Mouse (Mus musculus) hindbrain, embryonic 15.5 days (tissue): ENCODE results near the gene Dusp7. TPM values are rescaled to one million over a fixed set of nuclear protein-coding genes. Genes with fewer than 3 reads are reported as not detected.

ENCODE experiments used
- ATAC-seq: fragments of 200-750 bp; cut with Nextera tagmentation; 2 replicates; pipeline ENCODE4 v1.8.0; 2017; ENCODE audit warnings: low read depth, moderate number of reproducible peaks, moderate TSS enrichment; ENCODE audit not compliant: low FRiP score
- H3K27ac ChIP-seq: fragments of 300-500 bp; sonication (generic); replicated peaks from 2 replicates; pipeline ENCODE4 v1.5.1; 2015; ENCODE audit warnings: mild to moderate bottlenecking, inconsistent platforms
- H3K27me3 ChIP-seq: fragments of 300-500 bp; sonication (generic); 2 replicates; pipeline ENCODE4 v1.6.1; 2015; ENCODE audit warnings: control low read depth, inconsistent platforms
- H3K36me3 ChIP-seq: fragments of 300-500 bp; sonication (generic); 2 replicates; pipeline ENCODE4 v1.6.1; 2015; ENCODE audit warnings: control low read depth, inconsistent platforms
- H3K4me1 ChIP-seq: fragments of 300-500 bp; sonication (generic); replicated peaks from 2 replicates; pipeline ENCODE4 v1.6.1; 2015; ENCODE audit warnings: control low read depth, inconsistent platforms
- H3K4me2 ChIP-seq: fragments of 300-500 bp; sonication (generic); 2 replicates; pipeline ENCODE4 v1.6.1; 2015; ENCODE audit warnings: moderate library complexity, mild to moderate bottlenecking, inconsistent platforms
- H3K4me3 ChIP-seq: fragments of 300-500 bp; sonication (generic); 2 replicates; pipeline ENCODE4 v1.5.1; 2015; ENCODE audit warnings: mild to moderate bottlenecking, inconsistent platforms
- H3K9ac ChIP-seq: fragments of 300-500 bp; sonication (generic); 2 replicates; pipeline ENCODE4 v1.6.1; 2015; ENCODE audit warnings: inconsistent platforms
- H3K9me3 ChIP-seq: fragments of 300-500 bp; sonication (generic); 2 replicates; pipeline ENCODE4 v1.6.1; 2016; ENCODE audit warnings: control low read depth, inconsistent platforms
- WGBS: fragments of 180-500 bp; shearing (Covaris S2); methylation state at CpG from one replicate; pipeline ENCODE4 v1.1.7; 2015; 5-methylcytosine and 5-hydroxymethylcytosine counted together
- polyA plus RNA-seq: library from polyadenylated mRNA; unstranded; fragments of >200 nt; fragmentation: Nextera tagmentation; extraction: Ambion mirVana; gene quantifications from 2 replicates; pipeline ENCODE4 v1.2.1, GENCODE M21; 2015

Dusp7 gene
- polyA plus RNA-seq = 13.3 and 15.0 TPM in 2 replicates

- Histone ChIP-seq H3K36me3 (peaks cover 10% of the 10 kb centered on the region), H3K4me2 (peak within 1 kb of the TSS; percentile 96), H3K9ac (peak within 1 kb of the TSS; percentile 80), H3K27me3 (no peaks in the 10 kb centered on the region), H3K9me3 (no peaks in the 10 kb centered on the region), H3K4me3 (peak within 1 kb of the TSS; percentile 89), H3K4me1 (peaks cover 39% of the 10 kb centered on the region), H3K27ac (peak within 1 kb of the TSS; percentile 98)
- under 1% methylated on average over 45 of the region's 57 CpGs for WGBS
- peak; percentile 75 for ATAC-seq
Observed at GRCm38 (mm10) chr9:106368112-106368717, at the start of gene Dusp7. Gene Dusp7, plus strand, starts transcription at chr9:106368632.

DNA sequence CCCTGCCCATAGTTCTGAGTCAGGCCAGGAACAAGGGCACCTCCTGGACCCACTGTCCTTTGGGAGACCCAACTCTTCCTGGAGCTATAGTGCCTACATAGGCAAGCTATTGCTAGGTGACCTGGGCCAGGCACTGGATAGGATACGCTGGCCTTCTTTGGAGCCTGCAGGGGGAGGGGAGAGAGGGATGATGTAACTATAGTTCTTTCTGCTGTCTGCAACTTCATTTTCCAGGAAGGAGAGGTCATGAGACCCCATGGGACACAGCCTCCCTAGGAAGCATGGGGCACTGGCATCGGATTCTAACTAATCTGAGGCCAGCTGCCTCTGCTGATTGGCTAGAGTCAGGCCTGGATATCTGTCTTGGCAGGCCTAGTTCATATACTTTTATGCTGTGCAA lies 49.3 kb upstream of the Dusp7 start:
- no peaks in the 10 kb centered on the region for H3K9me3 ChIP-seq
- ATAC-seq = no peak
- no peak overlapping the region for H3K4me2 ChIP-seq
- H3K9ac ChIP-seq = no peak overlapping the region
- H3K4me3 ChIP-seq = no peak overlapping the region
- no peaks in the 10 kb centered on the region; the same call in 1 of the 2 replicates for H3K4me1 ChIP-seq
- no peaks in the 10 kb centered on the region for H3K27me3 ChIP-seq
- WGBS = 62% methylated on average over 2 of the region's 2 CpGs
- H3K27ac ChIP-seq = no peak overlapping the region
- H3K36me3 ChIP-seq = no peaks in the 10 kb centered on the region

DNA sequence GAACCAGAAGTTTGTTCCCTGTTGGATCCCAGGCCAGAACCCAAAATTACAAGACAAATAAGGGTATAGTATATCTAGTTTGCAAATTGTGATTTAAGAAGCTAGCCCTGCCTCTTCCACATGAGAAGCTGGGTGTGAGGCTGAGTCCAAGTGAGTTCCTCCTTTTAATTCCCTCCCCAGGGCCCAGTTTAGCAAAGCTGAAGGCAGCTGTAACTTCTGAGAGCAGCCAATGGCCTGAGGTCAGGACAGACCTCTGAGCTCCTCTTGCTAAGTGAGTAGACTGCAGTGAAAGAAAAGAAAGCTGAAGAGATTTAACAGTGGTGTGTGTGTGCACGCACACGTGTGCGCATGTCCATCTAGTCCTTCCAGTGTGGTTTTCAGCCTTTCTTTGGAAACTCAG lies 45.9 kb upstream of the Dusp7 start:
- Histone ChIP-seq H3K4me2 (no peak overlapping the region), H3K4me3 (no peak overlapping the region), H3K36me3 (no peaks in the 10 kb centered on the region), H3K9ac (no peak overlapping the region), H3K27ac (no peak overlapping the region), H3K9me3 (no peaks in the 10 kb centered on the region), H3K4me1 (no peaks in the 10 kb centered on the region; the same call in 1 of the 2 replicates), H3K27me3 (no peaks in the 10 kb centered on the region)
- 91% methylated on average over 3 of the region's 3 CpGs for WGBS
- ATAC-seq = no peak

GRCm38 (mm10) chr9:106326241-106326640 lies 42.2 kb upstream of the Dusp7 start:
- H3K9me3 ChIP-seq = no peaks in the 10 kb centered on the region
- no peak for ATAC-seq
- H3K27ac ChIP-seq = no peak overlapping the region
- no peak overlapping the region for H3K4me3 ChIP-seq
- no peaks in the 10 kb centered on the region for H3K36me3 ChIP-seq
- H3K4me1 ChIP-seq = no peaks in the 10 kb centered on the region
- no peak overlapping the region for H3K4me2 ChIP-seq
- no peak overlapping the region for H3K9ac ChIP-seq
- H3K27me3 ChIP-seq = no peaks in the 10 kb centered on the region
- 88% methylated on average over 8 of the region's 8 CpGs for WGBS

DNA sequence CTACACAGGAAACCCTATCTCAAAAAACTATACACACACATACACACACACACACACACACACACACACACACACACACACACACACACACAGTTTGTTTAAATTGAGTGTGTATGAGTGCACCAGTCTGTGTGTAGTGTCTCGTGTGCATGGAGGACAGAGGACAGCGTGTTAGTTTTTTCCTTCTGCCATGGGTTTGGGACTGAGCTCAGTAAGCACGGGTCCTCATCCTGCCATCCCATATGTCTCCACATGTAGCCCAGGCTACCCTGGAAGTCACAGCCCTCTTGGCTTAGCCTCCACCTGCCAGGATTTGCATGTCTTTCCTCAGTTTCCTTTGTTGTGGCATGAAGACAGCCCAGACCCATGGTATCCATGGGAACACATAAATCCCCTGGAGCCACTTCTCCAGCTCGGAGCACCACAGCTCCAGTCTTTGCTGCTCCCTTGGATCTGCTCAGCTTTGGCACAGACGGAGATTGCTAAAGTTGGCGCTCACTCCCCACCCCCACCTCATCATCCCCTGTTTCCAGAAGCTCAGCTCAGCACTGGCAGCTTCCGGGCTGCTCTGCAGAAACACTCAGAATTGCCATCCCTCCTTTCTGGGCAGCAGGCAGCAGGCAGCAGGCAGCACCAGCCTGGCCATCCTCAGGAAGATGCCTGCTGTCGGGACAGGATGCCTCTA lies 41.2 kb upstream of the Dusp7 start:
- Histone ChIP-seq H3K27ac (no peak overlapping the region), H3K36me3 (no peaks in the 10 kb centered on the region), H3K4me3 (no peak overlapping the region), H3K9me3 (no peaks in the 10 kb centered on the region), H3K27me3 (no peaks in the 10 kb centered on the region), H3K9ac (no peak overlapping the region), H3K4me2 (no peak overlapping the region), H3K4me1 (no peaks in the 10 kb centered on the region; the same call in 1 of the 2 replicates)
- no peak for ATAC-seq
- WGBS = 65% methylated on average over 8 of the region's 8 CpGs

DNA sequence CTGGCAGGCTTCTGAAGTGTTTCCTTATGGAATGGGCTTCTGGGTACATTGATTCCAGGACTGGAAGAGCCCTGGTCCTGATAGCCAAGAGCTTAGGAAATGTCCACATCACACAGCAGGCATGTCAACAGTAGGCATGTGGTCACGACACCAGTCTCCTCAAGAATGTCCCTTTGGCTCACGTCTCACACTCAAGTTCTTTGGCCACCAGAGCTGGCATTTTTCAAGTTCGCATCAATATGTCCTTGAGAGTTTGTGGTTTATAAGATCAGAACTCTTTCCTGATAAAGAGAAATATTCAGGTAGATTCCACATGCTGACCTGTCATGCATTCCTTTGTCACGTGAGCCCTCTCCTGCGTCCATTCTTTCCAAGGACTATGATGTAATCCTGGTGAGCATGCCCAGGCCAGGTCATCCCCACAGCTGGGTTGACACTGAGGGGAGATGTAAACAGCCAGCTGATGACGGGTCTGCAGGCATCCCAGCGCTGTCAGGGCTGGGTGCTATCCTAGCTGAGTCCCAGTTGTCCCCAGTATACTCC lies 40.3 kb upstream of the Dusp7 start:
- H3K27me3 ChIP-seq = no peaks in the 10 kb centered on the region
- H3K9ac ChIP-seq = no peak overlapping the region
- no peaks in the 10 kb centered on the region for H3K9me3 ChIP-seq
- H3K4me1 ChIP-seq = no peaks in the 10 kb centered on the region; the same call in 1 of the 2 replicates
- H3K36me3 ChIP-seq = no peaks in the 10 kb centered on the region
- H3K4me3 ChIP-seq = no peak overlapping the region
- no peak overlapping the region for H3K4me2 ChIP-seq
- ATAC-seq = no peak
- WGBS = 85% methylated on average over 7 of the region's 7 CpGs
- H3K27ac ChIP-seq = no peak overlapping the region

DNA sequence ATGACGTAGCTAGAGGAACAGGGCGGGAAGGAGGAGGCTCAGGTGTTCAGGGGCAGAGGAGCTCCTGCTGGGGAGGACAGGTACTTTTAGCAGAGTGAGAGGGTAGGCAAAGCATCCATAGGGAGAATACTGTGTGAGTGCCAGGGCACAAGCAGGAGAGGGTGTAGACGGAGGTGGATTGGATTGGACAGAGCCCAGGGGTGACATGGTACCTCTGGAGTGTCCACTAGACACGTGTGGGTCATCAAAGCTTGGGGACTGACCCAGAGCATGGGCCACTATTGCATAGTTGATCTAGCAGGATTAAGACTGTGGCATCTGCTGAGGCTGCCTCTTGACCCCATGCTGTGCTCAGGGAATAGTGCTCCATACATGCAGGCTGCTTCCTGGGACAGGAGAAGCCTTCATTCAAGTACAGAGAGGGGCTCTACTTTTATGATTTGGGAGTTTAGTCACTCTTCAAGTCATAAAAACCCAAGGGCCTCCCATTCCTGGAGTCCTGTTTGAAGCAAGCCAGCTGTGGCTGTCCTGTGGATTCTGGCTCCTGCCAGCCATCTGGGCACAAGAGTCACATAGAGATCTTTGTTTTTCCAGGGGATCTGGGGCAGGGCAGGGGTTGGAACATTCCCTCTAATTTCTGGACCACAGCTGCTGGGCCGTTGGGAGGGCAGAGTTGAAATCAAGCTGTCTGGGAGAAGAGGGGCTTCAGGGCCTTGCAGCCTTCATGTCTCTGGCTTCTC lies 39.5 kb upstream of the Dusp7 start:
- no peak for ATAC-seq
- Histone ChIP-seq H3K4me2 (no peak overlapping the region), H3K36me3 (no peaks in the 10 kb centered on the region), H3K4me1 (no peaks in the 10 kb centered on the region; the same call in 1 of the 2 replicates), H3K27ac (no peak overlapping the region), H3K27me3 (no peaks in the 10 kb centered on the region), H3K9ac (no peak overlapping the region), H3K9me3 (no peaks in the 10 kb centered on the region), H3K4me3 (no peak overlapping the region)
- 78% methylated on average over 5 of the region's 5 CpGs for whole genome bisulfite sequencing

DNA sequence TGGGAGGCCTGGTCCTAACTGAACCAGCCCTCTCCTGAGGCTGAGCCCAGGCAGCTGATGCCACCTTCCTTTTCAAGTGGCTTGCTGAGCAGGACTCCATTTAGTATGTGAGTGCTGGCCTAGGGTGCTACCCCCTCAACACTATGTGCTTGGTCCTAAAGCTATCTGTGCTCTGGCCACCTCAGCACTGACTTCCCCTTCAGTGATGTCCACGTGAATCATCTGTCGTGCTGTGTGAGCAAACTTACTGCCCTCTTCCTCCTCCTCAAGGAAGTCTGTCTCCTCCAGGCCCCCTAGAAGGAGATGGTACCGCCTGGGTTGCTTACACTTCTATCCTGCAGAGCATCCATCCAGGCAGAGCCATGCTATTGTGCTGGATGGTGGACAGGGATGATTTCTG lies 35.7 kb upstream of the Dusp7 start:
- H3K27me3 ChIP-seq = no peaks in the 10 kb centered on the region
- H3K9me3 ChIP-seq = no peaks in the 10 kb centered on the region
- no peak overlapping the region for H3K27ac ChIP-seq
- no peaks in the 10 kb centered on the region for H3K36me3 ChIP-seq
- no peak overlapping the region for H3K4me3 ChIP-seq
- peaks cover under 1% of the 10 kb centered on the region for H3K4me1 ChIP-seq
- WGBS = 71% methylated on average over 3 of the region's 3 CpGs
- H3K9ac ChIP-seq = no peak overlapping the region
- no peak overlapping the region for H3K4me2 ChIP-seq
- no peak for ATAC-seq

GRCm38 (mm10) chr9:106337620-106338019 lies 30.8 kb upstream of the Dusp7 start:
- Histone ChIP-seq H3K4me1 (peaks cover 19% of the 10 kb centered on the region), H3K9me3 (no peaks in the 10 kb centered on the region), H3K36me3 (no peaks in the 10 kb centered on the region), H3K4me2 (no peak overlapping the region), H3K27me3 (no peaks in the 10 kb centered on the region), H3K9ac (no peak overlapping the region), H3K27ac (no peak overlapping the region), H3K4me3 (no peak overlapping the region)
- ATAC-seq = no peak
- 87% methylated on average over 9 of the region's 9 CpGs for WGBS

DNA sequence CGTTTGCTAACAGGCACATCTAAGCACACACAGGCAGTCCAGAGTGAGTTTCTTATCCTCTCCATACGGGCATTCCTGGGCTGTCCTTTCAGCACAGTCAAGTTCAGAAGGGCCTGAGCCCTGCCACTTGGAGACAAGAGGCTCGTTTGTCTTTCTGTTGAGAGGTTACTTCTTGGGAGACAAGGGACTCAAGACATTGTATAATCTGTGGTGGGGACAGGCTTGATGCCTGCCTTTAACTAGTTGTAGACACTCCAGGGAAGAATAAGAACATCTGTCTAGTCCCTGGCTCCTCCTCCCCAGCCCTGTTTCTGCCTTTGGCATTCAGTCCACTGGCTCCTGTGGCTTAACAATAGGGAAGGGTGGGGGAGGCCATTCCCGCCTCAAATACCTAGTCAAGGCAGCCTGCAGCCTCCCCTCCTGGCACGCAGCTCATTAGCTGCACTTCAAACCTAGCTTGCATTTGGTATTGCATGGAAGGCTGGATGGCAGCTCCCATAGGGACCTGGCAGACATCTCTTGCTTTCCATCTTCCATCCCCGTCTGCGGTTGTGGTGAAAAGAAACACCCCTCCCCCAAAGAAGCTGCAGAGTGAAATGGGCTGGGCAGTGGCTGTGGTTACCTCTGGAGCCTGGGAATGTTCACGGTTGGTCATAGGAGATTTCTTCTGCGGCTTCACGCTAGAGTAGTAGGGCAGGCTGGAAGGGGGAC lies 29.8 kb upstream of the Dusp7 start:
- Histone ChIP-seq H3K4me2 (peak overlapping the region; percentile 6; the same call in 1 of the 2 replicates), H3K4me1 (peaks cover 19% of the 10 kb centered on the region), H3K4me3 (no peak overlapping the region), H3K36me3 (no peaks in the 10 kb centered on the region), H3K27me3 (no peaks in the 10 kb centered on the region), H3K9ac (no peak overlapping the region), H3K9me3 (no peaks in the 10 kb centered on the region), H3K27ac (peak overlapping the region; percentile 61)
- WGBS = 8% methylated on average over 10 of the region's 10 CpGs
- peak; percentile 29 for ATAC-seq

DNA sequence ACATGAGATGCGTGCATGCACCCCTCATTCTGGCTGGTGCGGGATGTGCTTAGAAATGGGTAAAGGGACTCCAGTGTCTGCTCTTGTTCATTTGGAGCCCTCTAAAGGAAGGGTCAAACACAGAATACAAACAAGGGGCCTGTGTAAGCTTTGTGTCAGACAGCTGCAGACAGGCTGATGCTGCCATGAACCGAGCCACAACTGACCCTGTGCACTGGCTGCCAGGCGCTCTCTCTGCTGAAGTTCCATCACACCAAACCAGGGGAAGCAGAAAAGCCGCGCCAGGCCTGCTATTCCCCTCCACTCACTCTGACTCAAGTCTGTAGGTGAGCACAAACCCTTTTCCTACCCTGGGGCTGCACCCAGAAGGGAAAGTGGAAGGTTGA lies 29.3 kb upstream of the Dusp7 start:
- WGBS = 42% methylated on average over 6 of the region's 6 CpGs
- ATAC-seq = peak; percentile 28
- H3K27me3 ChIP-seq = no peaks in the 10 kb centered on the region
- no peak overlapping the region for H3K4me3 ChIP-seq
- peaks cover 19% of the 10 kb centered on the region for H3K4me1 ChIP-seq
- no peak overlapping the region for H3K9ac ChIP-seq
- peak overlapping the region; percentile 6; the same call in 1 of the 2 replicates for H3K4me2 ChIP-seq
- peak overlapping the region; percentile 61 for H3K27ac ChIP-seq
- no peaks in the 10 kb centered on the region for H3K9me3 ChIP-seq
- H3K36me3 ChIP-seq = no peaks in the 10 kb centered on the region
